12 mouse cellular contexts compared by ENCODE assay signal in the genomic region with DNA sequence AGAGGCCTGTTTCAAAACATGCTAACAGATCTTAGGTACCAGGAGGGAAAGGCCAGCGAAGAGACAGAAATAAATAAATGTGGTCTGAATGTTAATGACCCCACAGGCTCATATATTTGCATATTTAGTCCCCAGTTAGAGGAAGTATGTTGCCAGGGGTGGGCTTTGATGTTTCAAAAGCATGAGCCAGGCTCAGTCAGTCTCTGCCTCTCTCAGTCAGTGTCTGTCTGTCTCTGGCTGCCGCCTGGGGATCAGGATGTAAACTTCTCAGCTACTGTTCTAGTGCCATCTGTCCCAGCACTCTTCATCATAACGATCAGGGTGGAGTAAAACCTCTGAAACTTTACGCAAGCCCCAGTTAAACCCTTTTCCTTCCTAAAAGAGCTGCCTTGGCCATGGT. TPM values are rescaled to one million over a fixed set of nuclear protein-coding genes. Genes with fewer than 3 reads are reported as not detected.
DNase-seq lines count a peak whose midpoint lies in the region; ATAC-seq lines count a peak whose summit lies in the region.
"Had no signal": no experiment of that assay in that cellular context is flagged by ENCODE, and none has a peak within 500 bp of the region (broad histone marks: within the 10 kb centered on the region; RNA-seq: fewer than 3 reads in every experiment).

No protein-coding gene starts in this region.

- 0 out of 2 replicates have a peak, but pooled peaks cover 2% of the 10 kb centered on the region for H3K36me3 ChIP-seq in hindbrain, embryonic 11.5 days (ENCODE audit: control insufficient read depth, insufficient read depth, low read length)
- no peaks in the 10 kb centered on the region for H3K36me3 ChIP-seq in midbrain, embryonic 16.5 days (ENCODE audit: control insufficient read depth, insufficient read depth, low read length)
- H3K36me3 ChIP-seq: liver, embryonic 15.5 days had no signal

- H3K27me3 ChIP-seq in hindbrain, embryonic 11.5 days (ENCODE audit: control insufficient read depth, insufficient read depth, low read length): no peaks in the 10 kb centered on the region
- no peaks in the 10 kb centered on the region for H3K27me3 ChIP-seq in midbrain, embryonic 16.5 days (ENCODE audit: control insufficient read depth, insufficient read depth, low read depth, low read length)
- H3K27me3 ChIP-seq: liver, embryonic 15.5 days had no signal

- ATAC-seq in hindbrain, embryonic 11.5 days (ENCODE audit: low FRiP score): peak; percentile 71
- ATAC-seq in midbrain, embryonic 16.5 days: peak; percentile 75

- no peaks in the 10 kb centered on the region for H3K9me3 ChIP-seq in hindbrain, embryonic 11.5 days (ENCODE audit: control insufficient read depth, low read length)
- no peaks in the 10 kb centered on the region for H3K9me3 ChIP-seq in midbrain, embryonic 16.5 days (replicated peaks; ENCODE audit: control insufficient read depth, low read length, poor library complexity, severe bottlenecking)
- H3K9me3 ChIP-seq: liver, embryonic 15.5 days had no signal

- H3K27ac ChIP-seq in hindbrain, embryonic 11.5 days (ENCODE audit: low read depth, low read length): peak overlapping the region; percentile 70
- H3K27ac ChIP-seq in midbrain, embryonic 16.5 days (ENCODE audit: low read length): peak overlapping the region; percentile 81; the same call in 1 of the 2 replicates
- H3K27ac ChIP-seq: liver, embryonic 15.5 days had no signal

- WGBS in hindbrain, embryonic 11.5 days: 61% methylated on average over 4 of the region's 4 CpGs
- WGBS in midbrain, embryonic 16.5 days: 31% methylated on average over 4 of the region's 4 CpGs

- H3K4me1 ChIP-seq in hindbrain, embryonic 11.5 days (replicated peaks; ENCODE audit: control insufficient read depth, insufficient read depth, low read length): peaks cover 7% of the 10 kb centered on the region
- peaks cover 23% of the 10 kb centered on the region; the same call in 1 of the 2 replicates for H3K4me1 ChIP-seq in midbrain, embryonic 16.5 days (ENCODE audit: control insufficient read depth, insufficient read depth, low read length)

- no peak overlapping the region for H3K4me2 ChIP-seq in hindbrain, embryonic 11.5 days (replicated peaks; ENCODE audit: low read depth, low read length)
- no peak overlapping the region for H3K4me2 ChIP-seq in midbrain, embryonic 16.5 days (ENCODE audit: low read length)
- H3K4me2 ChIP-seq: liver, embryonic 15.5 days had no signal

- peak; percentile 40 to 57 for DNase-seq in layer of hippocampus, adult 8-10 months (ENCODE audit: low spot score in 2 of 2)
- no peak for DNase-seq in layer of hippocampus, adult 9-10 months (ENCODE audit: low spot score)
- DNase-seq in brain, adult 2 months (ENCODE audit: low read depth, low spot score): peak; percentile 45
- DNase-seq in hindbrain, embryonic 11.5 days (ENCODE audit: low spot score): no peak
- no peak for DNase-seq in right cerebral cortex, adult 18-20 months
- no peak for DNase-seq in adrenal gland, postnatal 25 days
- no peak for DNase-seq in gastrocnemius, adult 8-10 months (ENCODE audit: low spot score in 2 of 2)
- DNase-seq: adrenal gland, postnatal 14 days had no signal

- no peak overlapping the region for H3K4me3 ChIP-seq in hindbrain, embryonic 11.5 days (ENCODE audit: low read depth, low read length)
- no peak overlapping the region for H3K4me3 ChIP-seq in midbrain, embryonic 16.5 days (ENCODE audit: low read depth, low read length)
- H3K4me3 ChIP-seq: liver, embryonic 15.5 days had no signal

- no peak overlapping the region for H3K9ac ChIP-seq in hindbrain, embryonic 11.5 days (ENCODE audit: low read depth, low read length)
- H3K9ac ChIP-seq in midbrain, embryonic 16.5 days (ENCODE audit: low read depth, low read length): no peak overlapping the region
- H3K9ac ChIP-seq: liver, embryonic 15.5 days had no signal

RNA-seq across cellular contexts. Expression of gene Dennd2a, which starts 29.9 kb away (rescaled TPM):
- total RNA-seq in layer of hippocampus, adult 8-10 months (2022): 10 to 100 TPM; 31.0 to 41.5 (median 36.2) TPM
- 38.1 and 38.8 TPM in 2 replicates for polyA plus RNA-seq in hindbrain, embryonic 11.5 days (2014; fragmentation: Nextera tagmentation; extraction: Ambion mirVana)
- polyA plus RNA-seq in midbrain, embryonic 16.5 days (2015; fragmentation: Nextera tagmentation; extraction: Ambion mirVana): 15.6 and 17.0 TPM in 2 replicates
- 10.8 and 11.9 TPM in 2 replicates for total RNA-seq in adrenal gland, postnatal 25 days (2021)
- total RNA-seq in gastrocnemius, adult 8-10 months (2022): 1 to 10 TPM; 1.5 to 2.8 (median 2.1) TPM

RNA-seq across cellular contexts. Expression of gene Adck2, which starts 45.9 kb away (rescaled TPM):
- 10 to 100 TPM; 27.6 to 34.5 (median 34.0) TPM for total RNA-seq in layer of hippocampus, adult 8-10 months (2022)
- polyA plus RNA-seq in hindbrain, embryonic 11.5 days (2014; fragmentation: Nextera tagmentation; extraction: Ambion mirVana): 23.9 and 29.3 TPM in 2 replicates
- polyA plus RNA-seq in midbrain, embryonic 16.5 days (2015; fragmentation: Nextera tagmentation; extraction: Ambion mirVana): 47.2 and 50.3 TPM in 2 replicates
- total RNA-seq in adrenal gland, postnatal 25 days (2021): 20.7 and 31.5 TPM in 2 replicates
- 1 to 10 TPM; 4.6 to 5.5 (median 5.1) TPM for total RNA-seq in gastrocnemius, adult 8-10 months (2022)

RNA-seq across cellular contexts. Expression of gene Gm42420, which starts 57.7 kb away (rescaled TPM):
- 1 to 10 TPM in 1 of 4 experiments, not detected in 3; 1.2 TPM for total RNA-seq in layer of hippocampus, adult 8-10 months (2022)
- 0.90 and 1.3 TPM in 2 replicates for polyA plus RNA-seq in hindbrain, embryonic 11.5 days (2014; fragmentation: Nextera tagmentation; extraction: Ambion mirVana)
- polyA plus RNA-seq in midbrain, embryonic 16.5 days (2015; fragmentation: Nextera tagmentation; extraction: Ambion mirVana): 0.70 and 2.1 TPM in 2 replicates
- 2.2 TPM in 1 of 2 replicates, not detected in the other for total RNA-seq in adrenal gland, postnatal 25 days (2021)
- total RNA-seq in gastrocnemius, adult 8-10 months (2022): under 1 TPM in 1 of 4 experiments, not detected in 3; 0.75 TPM
- total RNA-seq: heart, postnatal 25 days; layer of hippocampus, adult 18-20 months had no signal

Comparison
In these comparisons a context has a peak if more than half of its experiments do, and no peak if none do; other contexts are left out.
1. DNase-seq: peak in layer of hippocampus, adult 8-10 months (2 of 2) and brain, adult 2 months (single experiment); none in layer of hippocampus, adult 9-10 months (single experiment), hindbrain, embryonic 11.5 days (single experiment), right cerebral cortex, adult 18-20 months (single experiment), adrenal gland, postnatal 25 days (single experiment) and gastrocnemius, adult 8-10 months (0 of 2).